Mouse (Mus musculus): ENCODE data around the gene Efna3. TPM values are rescaled to one million over a fixed set of nuclear protein-coding genes. Genes with fewer than 3 reads are reported as not detected.

Gene Efna3
- polyA plus RNA-seq (2017; shearing (Covaris generic)) = not detected

DNA sequence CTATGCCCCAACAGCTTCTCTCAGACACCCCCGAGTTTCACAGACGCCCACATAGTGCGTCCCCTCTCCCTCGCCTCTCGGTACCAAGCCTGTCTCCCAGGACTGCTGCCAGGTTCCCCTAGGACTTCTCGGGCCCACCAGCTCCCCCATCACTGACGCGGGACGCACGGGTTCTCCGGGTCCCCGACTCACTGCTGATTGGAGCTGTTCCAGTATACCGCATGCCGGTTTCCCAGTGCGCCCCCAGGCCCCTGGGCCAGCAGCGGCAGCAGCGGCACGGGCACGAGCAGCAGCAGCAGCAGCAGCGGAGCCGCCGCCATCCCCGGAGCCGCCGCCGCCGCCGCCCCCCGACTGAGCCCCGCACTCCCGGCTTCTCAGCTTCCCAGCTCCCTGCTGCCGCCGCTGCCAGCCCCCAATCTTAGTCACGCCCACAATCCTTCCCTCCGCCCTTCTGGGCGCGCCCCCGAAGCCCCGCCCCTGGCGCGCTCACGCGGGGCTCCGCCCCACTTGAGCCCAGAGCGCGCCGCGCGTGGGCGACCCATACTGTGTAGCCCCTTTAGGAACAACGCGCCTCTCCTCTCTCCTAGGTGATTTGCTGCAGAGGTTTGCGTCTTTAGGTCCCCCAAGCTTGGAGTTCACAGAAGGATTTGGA is at the start of gene Efna3:
Gene Efna3 (minus strand): TSS at position 452 of the 652 bp plus-strand sequence.
- ATAC-seq = no peak

DNA sequence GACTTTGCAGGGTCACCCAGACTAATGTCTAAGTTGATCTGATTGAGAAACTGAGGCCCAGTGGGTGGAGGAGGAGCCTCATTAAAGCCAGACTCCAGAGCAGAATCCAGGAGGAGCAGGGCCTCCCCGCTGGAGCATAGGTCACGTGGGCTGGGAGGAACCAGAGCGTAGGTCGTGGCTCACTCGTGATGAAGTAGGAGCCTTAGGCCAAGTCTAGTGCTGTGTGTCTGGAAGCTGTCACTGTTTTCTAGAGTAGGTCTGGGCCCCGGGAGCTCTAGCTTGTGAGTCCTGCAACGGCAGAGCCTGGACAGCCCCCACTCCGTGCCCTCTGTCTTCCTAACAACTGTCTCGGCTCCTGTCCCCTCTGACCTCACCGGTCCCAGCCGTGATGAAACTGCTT is 44.6 kb upstream of the Efna3 start:
- no peak for ATAC-seq

DNA sequence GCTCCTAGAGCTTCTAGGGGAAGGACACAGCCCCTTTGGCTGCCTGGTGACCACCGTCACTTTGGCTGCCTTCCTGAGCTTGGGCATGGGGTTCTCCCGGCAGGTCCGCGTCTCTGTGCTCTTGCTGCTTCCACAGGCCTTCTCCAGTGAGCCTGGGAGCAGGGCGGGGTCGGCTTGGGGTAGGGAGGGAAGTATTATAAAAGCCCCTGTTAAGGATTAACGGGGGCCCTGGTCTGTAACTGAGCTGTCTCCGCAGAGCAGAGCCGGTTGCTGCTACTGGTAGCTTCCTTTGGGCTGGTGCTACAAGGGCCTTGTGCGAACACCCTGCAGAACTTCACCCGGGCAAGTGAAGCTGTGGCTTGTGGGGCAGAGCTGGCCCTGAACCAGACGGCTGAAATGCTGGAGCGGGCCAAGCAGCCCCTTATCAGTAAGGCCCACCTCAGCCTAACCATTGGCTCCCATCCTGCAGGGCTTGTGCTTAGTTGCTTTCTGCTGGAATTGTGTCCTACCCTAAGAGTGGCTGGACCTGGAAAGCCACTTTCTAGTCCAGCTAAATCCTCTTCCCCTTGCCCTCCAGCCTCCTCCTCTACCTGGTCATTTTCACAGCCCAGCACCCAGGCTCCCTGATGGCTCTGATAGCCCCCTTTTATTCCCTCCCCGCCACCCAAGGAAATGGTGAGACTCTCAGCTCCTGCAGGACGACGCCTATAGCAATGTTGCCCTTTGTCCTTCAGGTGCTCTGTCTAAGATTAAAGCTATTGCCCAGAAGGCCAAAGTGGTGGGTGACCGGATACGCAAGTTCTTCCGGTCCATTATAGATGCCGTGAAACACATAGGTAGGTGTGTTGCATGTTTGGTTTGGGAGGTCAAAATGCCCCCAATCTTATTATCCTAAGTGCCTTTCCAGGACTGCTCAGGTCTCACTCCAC is 43.0 kb upstream of the Efna3 start:
- ATAC-seq = no peak

DNA sequence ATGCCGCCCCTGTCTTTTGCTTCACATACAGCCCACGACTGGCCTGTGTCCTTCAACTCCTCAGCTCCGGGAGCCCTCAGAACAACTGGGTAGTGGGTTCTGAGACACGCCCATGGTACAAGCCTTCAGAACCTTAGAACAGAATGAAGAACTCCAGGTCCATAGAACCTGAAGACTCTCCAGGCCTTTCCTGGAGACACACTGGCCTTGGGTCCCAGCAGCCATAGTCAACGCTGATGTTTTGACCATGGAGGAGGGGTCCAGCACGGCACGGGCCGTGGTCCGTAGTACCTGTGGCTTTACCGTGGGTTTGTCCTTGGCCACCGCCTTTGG is 42.4 kb upstream of the Efna3 start, which contains the start of gene Dcst1:
Gene Dcst1 (minus strand): TSS at position 101 of the 333 bp plus-strand sequence.
- no peak for ATAC-seq

DNA sequence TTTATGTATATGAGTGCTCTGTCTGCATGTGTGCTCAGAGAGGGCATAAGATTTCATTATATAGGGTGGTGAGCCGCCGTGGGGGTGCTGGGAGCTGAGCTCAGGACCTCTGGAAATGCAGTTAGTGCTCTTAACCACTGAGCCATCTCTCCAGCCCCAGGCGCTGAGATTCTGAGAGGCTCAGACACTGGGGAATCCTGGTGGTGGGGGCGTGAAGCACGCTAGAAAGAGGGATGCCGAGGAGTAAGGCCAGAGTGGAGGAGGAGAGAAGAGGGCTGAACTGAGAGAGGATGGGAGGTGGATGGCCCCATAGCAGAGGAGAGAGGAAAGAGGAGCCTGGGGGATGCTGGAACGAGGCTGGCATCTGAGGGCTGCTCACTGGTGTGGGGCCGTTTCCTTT is 41.9 kb upstream of the Efna3 start:
- no peak for ATAC-seq

DNA sequence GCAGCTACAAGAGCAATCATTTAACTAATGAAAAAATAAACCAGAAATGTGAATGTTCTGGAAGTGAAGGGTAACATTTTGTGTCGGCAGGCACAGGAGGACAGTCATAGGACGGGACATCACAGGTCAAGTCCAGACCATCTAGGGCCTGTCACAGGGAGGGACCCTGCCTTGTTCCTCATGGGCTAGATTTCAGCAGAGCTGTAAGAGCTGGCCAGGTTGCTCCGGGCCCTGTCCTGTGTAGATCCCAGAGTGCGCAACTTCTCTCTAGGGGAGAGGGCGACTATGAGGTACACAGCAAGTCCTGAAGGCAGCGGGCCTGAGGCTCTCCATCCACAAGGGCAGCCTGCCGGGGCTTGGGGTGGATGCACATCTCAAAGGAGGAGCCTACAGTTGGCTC is 38.9 kb upstream of the Efna3 start, which contains the start of gene Dcst2:
Gene Dcst2 (plus strand): TSS at position 301 of the 400 bp plus-strand sequence.
- ATAC-seq = no peak

DNA sequence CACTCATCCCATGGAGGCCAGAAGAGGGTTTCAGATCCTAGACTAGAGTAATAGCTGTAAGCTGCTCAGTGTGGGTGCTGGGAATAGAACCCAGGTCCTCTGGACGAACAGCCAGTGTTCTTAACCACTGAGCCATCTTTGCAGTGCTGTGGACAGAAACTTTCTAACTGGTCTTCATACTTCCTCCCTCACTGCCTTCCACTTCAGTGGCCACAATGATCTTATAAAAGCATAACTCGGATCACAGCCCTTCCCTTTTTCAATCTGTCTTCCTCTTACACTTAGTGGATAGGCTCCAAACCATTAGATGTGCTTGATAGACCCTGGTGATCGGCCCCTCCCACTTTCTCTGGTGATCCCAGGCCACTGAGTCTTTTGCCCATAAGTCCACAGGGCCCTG is 37.5 kb upstream of the Efna3 start:
- no peak for ATAC-seq

DNA sequence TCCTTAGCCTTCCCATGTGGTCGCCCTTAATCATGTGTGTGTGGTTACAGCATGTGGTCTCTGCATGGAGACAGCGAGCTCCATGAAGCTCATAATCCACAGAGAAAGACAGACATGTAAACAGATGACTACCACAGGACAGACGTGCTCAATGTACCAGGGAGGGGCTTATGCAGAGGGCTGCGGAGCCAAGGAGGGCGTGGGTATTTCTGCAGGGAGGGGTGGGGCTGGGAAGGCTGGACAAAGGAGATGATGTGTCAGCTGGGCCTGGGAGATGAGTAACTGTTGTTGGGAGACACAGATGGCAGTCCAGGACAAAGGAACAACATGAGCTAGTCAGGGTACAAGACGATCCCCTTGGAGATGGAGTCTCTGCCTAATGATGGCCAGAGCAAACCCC is 36.9 kb upstream of the Efna3 start:
- no peak for ATAC-seq

DNA sequence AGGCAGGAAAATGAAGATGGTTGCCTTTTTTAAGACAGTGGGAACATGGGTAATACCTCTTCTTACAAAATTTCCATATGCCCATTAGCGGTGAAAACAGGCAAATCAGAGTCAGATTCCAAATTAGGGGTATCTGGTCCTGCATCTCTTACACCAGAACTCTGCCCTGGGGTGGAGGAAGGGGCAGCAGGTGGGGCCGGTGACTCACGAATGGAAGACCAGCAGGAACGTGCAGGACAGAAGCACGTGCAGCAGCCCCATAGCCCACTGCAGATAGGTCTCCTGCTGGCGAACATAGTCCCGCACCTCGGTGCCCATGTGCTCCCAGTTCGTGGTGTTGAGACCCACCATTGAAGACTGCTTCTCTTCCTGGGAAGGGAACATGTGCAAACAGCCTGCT is 33.3 kb upstream of the Efna3 start:
- ATAC-seq = no peak

DNA sequence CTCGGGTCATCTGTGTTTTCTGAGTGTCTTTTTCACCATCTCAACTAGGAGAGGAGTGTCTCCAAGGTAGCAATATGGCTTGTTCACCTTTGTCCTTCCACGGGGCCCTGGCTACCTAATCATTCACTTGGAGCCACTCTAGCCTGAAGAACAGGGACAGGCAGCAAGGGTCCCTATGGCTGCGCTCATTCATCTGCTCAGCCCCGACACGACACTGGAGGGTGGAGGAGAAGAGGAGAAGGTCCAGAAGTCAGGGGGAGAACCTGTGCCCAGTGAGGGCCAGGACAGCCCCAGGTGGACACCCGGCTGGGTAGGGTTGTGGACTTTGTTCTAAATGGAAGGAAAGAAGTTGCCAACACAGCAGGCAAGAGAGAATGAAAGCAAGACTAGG is 32.7 kb upstream of the Efna3 start:
- ATAC-seq = no peak

DNA sequence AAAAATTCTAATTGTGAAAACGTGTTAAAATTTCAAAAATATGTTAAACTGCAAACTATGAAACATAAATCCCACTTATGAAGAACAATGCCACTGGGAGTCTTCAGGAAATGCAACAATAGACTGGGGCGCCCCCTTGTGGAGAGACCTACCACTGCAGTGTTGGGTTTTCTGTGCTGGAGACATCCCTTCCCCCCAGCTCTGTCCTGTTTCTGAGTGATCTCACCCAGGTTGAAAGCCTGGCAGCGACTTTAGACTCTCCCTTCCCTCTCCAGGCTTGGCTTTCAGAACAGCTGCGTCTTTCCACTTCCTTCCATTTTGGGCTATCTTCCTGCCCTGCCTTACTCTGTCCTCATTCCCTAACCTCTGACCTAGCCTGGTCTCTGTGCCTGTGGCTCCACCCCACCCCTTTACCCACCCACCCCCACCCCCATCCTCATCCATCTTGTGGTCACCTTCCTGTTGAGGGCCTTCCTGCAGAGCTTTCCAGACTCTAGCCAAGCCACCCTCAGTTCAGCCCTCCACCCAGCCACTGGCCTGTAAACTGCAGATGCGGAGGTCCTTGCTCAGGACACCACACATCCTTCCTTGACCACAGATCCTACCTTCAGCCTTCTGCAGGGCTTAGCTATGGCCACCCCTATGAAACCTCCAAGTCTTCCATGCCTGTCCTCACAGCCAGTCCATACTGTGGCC is 32.2 kb upstream of the Efna3 start:
- peak; percentile 27 for ATAC-seq

DNA sequence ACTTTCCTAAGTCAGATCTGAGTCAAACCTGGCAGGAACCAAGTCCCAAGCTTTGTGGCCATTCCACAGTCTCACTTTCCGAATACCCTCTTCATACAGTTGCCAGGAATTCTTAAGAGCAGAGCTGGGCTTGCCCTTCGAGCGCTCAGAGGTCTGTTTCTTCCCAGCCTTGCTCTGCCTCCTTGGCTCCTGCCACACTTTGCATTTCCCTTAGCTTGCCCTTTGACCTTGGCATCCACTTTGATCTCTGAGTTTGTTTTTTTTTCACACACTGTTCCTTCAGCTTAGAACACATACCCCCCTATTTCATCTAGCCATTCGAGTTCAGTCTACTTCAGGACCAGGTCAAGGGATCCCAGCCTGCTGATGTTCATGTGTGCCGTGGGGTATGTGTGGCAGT is 28.5 kb upstream of the Efna3 start:
- ATAC-seq = no peak

DNA sequence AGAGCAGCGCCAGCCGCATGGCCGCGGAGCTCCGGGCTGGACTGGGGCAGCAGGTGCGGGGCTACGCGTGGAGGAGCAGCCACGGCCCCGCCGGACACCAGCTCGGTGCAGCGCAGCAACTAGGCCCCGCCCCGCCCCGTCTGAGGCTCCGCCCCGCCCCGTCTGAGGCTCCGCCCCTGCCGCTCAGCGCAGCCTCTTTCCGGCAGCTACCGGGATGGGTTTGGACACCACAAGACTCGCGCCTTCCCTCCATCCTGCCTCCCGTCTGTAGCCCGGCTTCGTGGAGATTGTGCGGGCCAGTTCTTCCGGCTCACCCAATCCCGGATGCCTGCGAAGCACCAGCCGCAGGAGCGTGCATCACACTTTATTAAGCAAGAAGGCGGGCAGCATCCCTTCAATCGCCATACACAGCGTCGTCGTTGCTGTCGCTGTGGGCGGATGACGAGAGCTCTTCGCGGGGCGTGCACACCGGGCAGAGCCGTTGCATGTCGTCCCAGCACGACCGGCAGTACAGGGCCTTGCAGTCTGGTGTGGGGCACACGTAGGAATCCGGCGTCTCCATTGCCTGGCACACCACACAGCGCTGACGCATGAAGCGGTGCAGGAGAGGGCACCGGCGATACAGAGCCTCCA is 27.2 kb upstream of the Efna3 start, which contains the start of gene Adam15:
Gene Adam15 (minus strand): TSS at position 128 of the 633 bp plus-strand sequence.
- peak; percentile 85 for ATAC-seq

DNA sequence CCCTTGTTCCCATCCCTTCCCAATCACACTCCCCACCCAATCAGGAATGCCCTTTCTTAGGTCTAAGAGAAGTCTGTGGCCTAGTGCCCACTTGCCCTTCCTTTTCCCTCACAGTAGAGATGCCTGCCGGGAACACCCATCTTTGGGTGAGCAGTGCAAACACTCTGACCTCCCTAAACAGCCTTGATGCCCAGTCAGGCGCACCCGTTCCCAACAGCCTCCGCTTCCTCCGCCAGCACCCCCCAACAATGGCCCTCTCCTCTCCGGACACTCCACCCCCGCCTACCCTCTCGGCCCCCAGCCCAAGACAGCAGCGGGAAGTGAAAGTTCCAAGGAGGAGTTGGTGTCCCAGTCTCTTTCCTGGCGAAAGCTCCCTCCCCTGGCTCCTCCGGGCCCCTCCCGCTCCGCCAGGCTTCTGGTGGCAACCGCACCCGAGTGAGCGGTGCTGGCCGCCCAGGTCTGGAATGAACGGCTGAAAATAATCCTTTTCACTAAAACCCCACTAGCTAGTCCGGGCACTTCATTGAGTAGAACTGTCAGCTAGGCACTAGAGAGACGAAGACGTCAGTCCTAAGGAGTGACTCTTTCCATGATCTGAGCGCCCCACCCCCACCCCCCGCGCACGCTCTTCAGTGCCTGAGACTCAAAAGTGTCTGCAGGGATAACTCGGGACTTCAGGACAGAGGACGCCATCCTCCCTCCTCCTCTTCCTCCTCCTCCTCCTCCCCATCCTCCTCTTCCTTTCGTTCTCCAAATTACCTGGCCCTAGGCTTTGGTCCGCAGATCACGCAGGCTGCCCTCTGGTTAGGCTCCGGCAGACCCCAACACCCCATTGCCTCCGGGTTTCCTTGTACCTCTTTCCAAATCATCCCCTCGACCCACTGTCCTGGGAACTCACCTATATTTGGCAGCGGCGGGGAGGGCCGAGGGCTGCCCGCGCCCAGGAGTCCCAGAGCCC is 26.4 kb upstream of the Efna3 start:
- peak; percentile 20 for ATAC-seq

DNA sequence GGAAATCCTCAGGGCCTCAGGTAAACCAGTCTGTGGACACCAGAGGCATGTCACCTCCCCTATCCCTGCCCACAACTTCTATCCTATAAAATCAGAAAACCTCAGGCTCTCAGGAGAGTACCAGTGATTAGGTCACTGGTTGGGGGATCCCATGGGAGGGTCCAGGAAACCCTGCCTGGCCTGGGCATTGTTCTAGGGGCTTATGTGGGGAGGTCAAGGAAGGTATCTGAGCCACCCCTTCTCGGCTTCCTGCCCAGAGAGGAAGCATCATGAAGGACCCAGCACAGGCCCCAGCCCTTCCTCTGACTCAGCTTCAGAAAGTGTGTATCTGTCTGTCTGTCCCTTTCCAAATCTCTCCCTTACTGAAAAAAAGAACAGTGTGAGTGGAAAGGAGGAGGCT is 25.2 kb upstream of the Efna3 start:
- ATAC-seq = no peak

DNA sequence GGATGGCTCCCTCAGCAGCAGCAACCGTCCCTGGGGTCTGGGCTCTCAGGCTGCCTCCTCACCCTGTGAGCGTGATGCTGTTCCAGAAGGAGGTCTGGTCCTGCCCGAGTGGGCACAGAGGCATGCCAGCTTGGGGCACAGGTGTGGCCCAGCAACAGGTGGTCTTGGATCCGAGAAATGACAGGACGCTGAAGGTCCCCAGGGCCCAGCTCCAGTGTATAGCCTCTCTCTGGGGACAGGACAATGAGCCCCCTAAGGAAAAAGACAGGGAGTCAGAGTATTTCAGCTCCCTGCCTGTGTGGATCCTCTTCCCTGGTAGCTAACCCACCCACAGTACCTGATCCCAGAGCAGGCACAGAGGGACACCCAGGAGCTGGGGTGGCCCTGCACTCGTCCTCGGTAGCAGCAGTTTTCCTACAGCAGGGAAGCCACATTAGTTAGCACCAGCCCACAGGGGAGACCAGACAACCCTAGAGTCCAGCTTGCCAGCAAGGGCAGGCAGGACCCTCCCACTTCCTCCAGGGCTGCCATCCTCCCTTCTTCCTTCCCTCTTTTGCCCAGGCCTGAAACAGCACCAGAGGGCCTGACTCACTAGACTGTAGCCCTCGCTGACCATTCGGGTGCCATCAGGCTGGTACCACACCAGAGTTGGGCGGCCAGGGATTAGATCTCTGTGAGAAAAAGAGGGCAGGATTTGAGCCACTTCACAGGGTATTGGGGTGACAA is 24.2 kb upstream of the Efna3 start:
- no peak for ATAC-seq

DNA sequence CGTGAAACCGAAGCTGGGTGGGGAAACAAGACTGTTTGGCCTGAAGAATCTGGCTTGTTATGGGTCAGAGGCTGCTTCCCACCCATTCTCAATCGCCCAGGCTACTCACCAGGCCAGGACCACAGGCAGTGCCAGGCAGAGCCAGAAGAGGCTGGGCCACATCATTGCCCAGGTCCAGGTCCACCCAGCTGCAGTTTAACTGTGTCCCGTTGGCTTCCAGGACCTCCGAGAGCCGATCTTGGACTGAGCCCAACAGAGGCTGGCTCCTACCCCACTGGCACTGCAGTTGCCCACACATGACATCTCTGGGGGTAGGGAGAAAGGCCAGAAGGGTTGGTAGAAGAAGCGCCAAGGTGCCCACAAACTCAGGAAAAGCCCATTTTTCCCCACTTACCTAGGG is 20.5 kb upstream of the Efna3 start:
- ATAC-seq = no peak

DNA sequence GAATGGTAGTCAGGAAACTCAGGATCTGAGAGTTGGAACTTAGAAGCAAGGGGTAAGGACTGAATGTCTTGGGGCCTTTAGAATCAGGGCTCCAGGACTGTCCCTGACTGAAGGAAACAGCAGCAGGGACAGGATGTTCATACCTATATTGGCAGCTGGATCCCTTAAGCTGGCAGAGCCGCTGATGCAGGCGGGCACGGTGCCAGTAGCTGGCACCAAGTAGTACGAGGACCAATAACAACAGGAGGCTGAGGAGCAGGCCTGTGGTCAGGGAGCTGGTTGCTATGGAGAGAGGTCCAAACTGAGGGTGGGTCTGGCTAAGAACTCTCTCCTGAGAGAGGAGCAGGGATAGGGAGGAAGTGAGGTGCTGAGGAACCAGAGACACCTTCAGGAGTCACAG is 19.0 kb upstream of the Efna3 start:
- ATAC-seq = no peak

DNA sequence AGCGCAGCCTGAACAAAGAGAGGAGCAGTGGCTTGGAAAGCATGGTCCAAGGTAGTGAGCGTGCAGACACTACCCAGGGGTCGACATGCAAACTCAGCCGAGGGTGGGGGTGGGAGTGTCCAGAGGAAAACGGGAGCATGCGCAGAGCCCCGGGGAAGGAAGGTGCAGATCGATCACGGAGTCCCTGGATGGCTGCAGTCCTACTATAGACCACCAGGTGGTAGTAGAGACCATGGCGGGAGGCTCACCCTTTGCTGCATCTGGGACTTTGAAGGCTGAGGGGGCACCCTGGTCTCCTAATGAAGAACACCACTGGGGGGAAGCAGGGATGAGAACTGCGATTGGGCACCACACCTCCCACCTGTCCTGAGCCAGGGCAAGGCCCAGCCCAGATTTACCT is 17.7 kb upstream of the Efna3 start:
- peak; percentile 73 for ATAC-seq

DNA sequence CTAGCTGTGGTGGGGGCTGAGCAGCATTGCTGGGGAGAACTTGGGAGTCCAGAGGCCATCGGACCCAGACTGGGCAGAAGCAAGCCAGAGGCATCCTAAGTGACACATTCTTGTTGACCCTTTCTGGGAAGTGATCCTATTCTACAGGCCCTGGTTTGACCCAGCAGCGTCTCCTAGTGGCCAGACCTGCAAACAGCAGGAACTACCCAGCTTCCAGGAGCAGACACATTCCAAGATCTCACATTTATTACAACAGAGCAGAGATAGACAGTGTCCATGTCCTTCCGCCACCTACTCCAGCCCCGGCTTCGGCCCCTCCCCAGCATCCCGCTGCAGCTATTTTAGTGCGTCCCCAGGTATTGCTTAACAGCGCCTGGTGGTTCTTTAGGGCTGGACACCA is 16.7 kb upstream of the Efna3 start:
- no peak for ATAC-seq
